Mouse (Mus musculus): ENCODE measurements at regions not wholly inside any gene's neighbourhood (a gene's known extent, or its start where the extent isn't known, plus 50 kb on each side); places are given as distances from the start of the nearest gene placed in this dataset.

DNA sequence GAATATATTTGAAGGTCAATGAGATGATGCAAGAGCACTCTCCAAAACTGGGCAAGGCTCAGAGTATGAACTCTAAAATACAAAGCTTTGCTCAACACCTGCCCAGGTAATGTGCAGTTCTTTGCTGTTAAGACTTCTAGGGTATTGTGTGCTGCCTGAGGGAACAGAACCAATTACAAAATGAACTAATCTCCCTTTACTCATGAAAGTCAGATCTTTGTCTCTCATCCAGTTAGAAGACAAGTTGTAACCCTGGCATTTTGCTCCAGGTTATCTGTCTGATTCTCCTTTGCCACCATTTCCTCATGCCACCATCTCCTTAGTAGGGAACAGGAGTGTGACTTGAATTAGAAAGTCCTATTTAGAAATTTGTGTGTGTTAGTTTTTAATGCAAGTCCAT lies 243.5 kb upstream of the P2ry1 start:
- no peaks in the 10 kb centered on the region for H3K9me3 ChIP-seq
- no peaks in the 10 kb centered on the region for H3K36me3 ChIP-seq (replicated peaks; ENCODE audit: low read length)
- TF ChIP-seq GATA1 (IDR thresholded peaks at IDR 0.05; ENCODE audit: borderline replicate concordance, low read length) (no peak), FLI1 (IDR thresholded peaks at IDR 0.05; ENCODE audit: low read length) (no peak)
- H3K27me3 ChIP-seq (replicated peaks) = no peaks in the 10 kb centered on the region
- no peak overlapping the region for H3K4me3 ChIP-seq (replicated peaks)
- H3K4me1 ChIP-seq = peaks cover 4% of the 10 kb centered on the region

DNA sequence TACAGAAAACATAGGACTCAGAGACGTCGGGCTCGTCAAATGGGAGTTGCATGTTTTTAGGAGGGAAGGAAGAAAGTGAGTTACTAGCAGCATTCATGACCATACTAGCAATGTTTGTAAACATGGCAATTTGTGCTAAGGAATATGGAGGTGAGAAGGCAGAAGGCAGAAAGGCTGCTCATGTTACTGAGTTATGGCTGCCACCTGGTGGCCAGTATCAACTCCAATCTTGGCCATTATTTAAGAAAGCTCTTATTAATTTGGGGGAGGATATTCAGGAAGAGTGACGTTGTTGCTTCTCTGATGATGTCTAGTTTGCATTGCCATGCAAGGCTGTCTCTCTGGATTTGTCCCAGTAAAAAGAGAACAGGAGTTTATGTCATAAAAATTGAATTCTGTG lies 239.7 kb upstream of the P2ry1 start:
- Histone ChIP-seq H3K36me3 (replicated peaks; ENCODE audit: low read length) (no peaks in the 10 kb centered on the region), H3K4me3 (replicated peaks) (no peak overlapping the region), H3K9me3 (no peaks in the 10 kb centered on the region), H3K4me1 (peaks cover 20% of the 10 kb centered on the region), H3K27me3 (replicated peaks) (no peaks in the 10 kb centered on the region)
- no peak for TF ChIP-seq FLI1 (IDR thresholded peaks at IDR 0.05; ENCODE audit: low read length)
- TF ChIP-seq GATA1 (IDR thresholded peaks at IDR 0.05; ENCODE audit: borderline replicate concordance, low read length) = no peak

DNA sequence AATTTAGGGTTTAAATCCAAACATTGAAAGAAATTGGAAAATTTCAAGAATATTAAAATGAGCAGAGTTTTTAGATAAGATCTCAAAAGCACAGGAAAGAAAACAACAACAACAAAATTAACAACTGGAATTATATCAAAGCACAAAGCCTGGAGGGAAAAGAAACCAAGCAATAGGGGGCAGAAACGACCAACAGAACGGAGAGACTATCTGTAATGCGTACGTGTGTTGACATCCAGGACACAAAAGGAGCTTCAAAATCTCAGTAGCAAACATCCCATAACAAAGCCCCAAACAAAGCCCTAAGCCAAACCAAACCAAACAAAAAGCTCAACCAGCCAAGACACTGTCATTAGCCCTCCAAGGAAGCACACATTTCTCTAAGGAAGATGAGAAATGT lies 237.5 kb upstream of the P2ry1 start:
- Histone ChIP-seq H3K4me3 (replicated peaks) (no peak overlapping the region), H3K36me3 (replicated peaks; ENCODE audit: low read length) (peaks cover 4% of the 10 kb centered on the region), H3K27me3 (replicated peaks) (no peaks in the 10 kb centered on the region), H3K4me1 (peaks cover 26% of the 10 kb centered on the region), H3K9me3 (no peaks in the 10 kb centered on the region)
- TF ChIP-seq FLI1 (IDR thresholded peaks at IDR 0.05; ENCODE audit: low read length) (no peak), GATA1 (IDR thresholded peaks at IDR 0.05; ENCODE audit: borderline replicate concordance, low read length) (no peak)

- Histone ChIP-seq H3K36me3 (replicated peaks; ENCODE audit: low read length) (peaks cover 4% of the 10 kb centered on the region), H3K4me1 (peaks cover 22% of the 10 kb centered on the region), H3K27me3 (replicated peaks) (no peaks in the 10 kb centered on the region), H3K9me3 (no peaks in the 10 kb centered on the region), H3K4me3 (replicated peaks) (no peak overlapping the region)
- TF ChIP-seq GATA1 (IDR thresholded peaks at IDR 0.05; ENCODE audit: borderline replicate concordance, low read length) (no peak), FLI1 (IDR thresholded peaks at IDR 0.05; ENCODE audit: low read length) (no peak)
Measured at GRCm38 (mm10) chr3:60768996-60769395, 233.6 kb upstream of the P2ry1 start.

DNA sequence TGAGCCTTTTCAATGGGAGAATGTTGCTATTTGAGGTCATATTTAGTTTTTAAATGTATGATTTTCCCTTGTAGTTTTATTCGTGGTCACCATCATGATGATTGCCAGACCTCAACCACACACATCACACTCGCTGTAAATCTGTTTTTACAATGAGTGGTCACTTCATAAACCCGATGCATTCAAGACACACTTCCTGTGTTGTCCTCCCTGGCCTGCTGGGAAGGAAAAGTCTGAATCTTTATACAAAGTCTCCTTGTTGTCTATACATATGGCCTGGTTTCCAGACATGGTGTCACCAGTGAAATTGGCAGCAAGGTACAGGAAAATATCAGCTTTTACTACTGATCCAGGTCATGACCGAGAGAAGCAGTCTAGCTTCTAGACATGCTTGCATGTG lies 230.7 kb upstream of the P2ry1 start:
- H3K4me3 ChIP-seq (replicated peaks) = no peak overlapping the region
- peaks cover 4% of the 10 kb centered on the region for H3K36me3 ChIP-seq (replicated peaks; ENCODE audit: low read length)
- no peaks in the 10 kb centered on the region for H3K27me3 ChIP-seq (replicated peaks)
- no peak for TF ChIP-seq FLI1 (IDR thresholded peaks at IDR 0.05; ENCODE audit: low read length)
- no peak for TF ChIP-seq GATA1 (IDR thresholded peaks at IDR 0.05; ENCODE audit: borderline replicate concordance, low read length)
- H3K9me3 ChIP-seq = no peaks in the 10 kb centered on the region
- peaks cover 7% of the 10 kb centered on the region; the same call in 1 of the 2 replicates for H3K4me1 ChIP-seq

GRCm38 (mm10) chr3:60773383-60773782 lies 229.2 kb upstream of the P2ry1 start:
- TF ChIP-seq FLI1 (IDR thresholded peaks at IDR 0.05; ENCODE audit: low read length) = no peak
- TF ChIP-seq GATA1 (IDR thresholded peaks at IDR 0.05; ENCODE audit: borderline replicate concordance, low read length) = no peak
- Histone ChIP-seq H3K27me3 (replicated peaks) (no peaks in the 10 kb centered on the region), H3K4me1 (peaks cover 7% of the 10 kb centered on the region; the same call in 1 of the 2 replicates), H3K4me3 (replicated peaks) (no peak overlapping the region), H3K9me3 (no peaks in the 10 kb centered on the region), H3K36me3 (replicated peaks; ENCODE audit: low read length) (peaks cover 4% of the 10 kb centered on the region)

DNA sequence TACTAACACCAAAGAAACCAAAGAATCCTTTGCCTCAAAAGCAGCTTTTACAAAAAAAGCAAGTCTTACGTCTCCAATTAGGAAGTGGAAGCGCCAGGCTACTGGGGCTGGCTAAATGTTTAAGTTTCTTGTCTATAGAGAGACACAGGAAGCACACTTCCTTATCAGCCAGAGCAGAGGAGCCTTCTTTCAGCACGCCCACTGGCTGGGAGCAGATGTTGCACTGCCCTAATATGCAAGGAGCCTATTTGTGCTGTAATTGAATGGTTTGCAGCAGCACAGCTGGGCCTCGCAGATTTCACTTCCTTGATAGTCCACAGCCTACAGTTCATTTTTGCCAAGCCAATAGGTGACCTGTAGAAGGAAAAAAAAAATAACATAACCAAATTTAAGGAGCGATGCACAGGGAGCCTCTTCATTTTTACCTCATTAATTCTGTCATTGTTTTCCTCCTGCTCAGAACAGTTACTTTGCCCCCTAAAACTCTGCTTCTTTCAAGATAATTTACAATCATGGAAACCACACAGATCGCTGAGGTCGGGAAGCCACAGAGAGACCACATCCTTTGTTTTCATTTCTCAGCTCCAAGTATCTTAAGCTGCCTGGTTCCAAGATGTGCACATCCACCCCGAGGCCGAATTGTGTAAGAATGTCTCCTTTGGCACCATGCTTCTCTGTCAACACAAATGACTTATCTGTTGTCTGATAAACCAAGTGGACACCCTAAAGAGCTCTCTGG lies 217.3 kb upstream of the P2ry1 start:
- TF ChIP-seq FLI1 (IDR thresholded peaks at IDR 0.05; ENCODE audit: low read length) (no peak), GATA1 (IDR thresholded peaks at IDR 0.05; ENCODE audit: borderline replicate concordance, low read length) (peak; percentile 85; the same call in 1 of the 3 replicates)
- peaks cover 68% of the 10 kb centered on the region for H3K4me1 ChIP-seq
- H3K36me3 ChIP-seq (replicated peaks; ENCODE audit: low read length) = peaks cover 6% of the 10 kb centered on the region
- no peaks in the 10 kb centered on the region for H3K9me3 ChIP-seq
- peak overlapping the region; percentile 83 for H3K4me3 ChIP-seq (replicated peaks)
- H3K27me3 ChIP-seq (replicated peaks) = no peaks in the 10 kb centered on the region

- TF ChIP-seq GATA1 (IDR thresholded peaks at IDR 0.05; ENCODE audit: borderline replicate concordance, low read length) (no peak), FLI1 (IDR thresholded peaks at IDR 0.05; ENCODE audit: low read length) (no peak)
- Histone ChIP-seq H3K27me3 (replicated peaks) (no peaks in the 10 kb centered on the region), H3K36me3 (replicated peaks; ENCODE audit: low read length) (peaks cover 3% of the 10 kb centered on the region), H3K4me3 (replicated peaks) (no peak overlapping the region), H3K9me3 (no peaks in the 10 kb centered on the region), H3K4me1 (peaks cover 72% of the 10 kb centered on the region)
Measured at GRCm38 (mm10) chr3:60787989-60788388, 214.6 kb upstream of the P2ry1 start.

GRCm38 (mm10) chr3:60789441-60789840 lies 213.2 kb upstream of the P2ry1 start:
- TF ChIP-seq GATA1 (IDR thresholded peaks at IDR 0.05; ENCODE audit: borderline replicate concordance, low read length) (no peak), FLI1 (IDR thresholded peaks at IDR 0.05; ENCODE audit: low read length) (no peak)
- H3K4me3 ChIP-seq (replicated peaks) = no peak overlapping the region
- no peaks in the 10 kb centered on the region for H3K9me3 ChIP-seq
- peaks cover 70% of the 10 kb centered on the region for H3K4me1 ChIP-seq
- no peaks in the 10 kb centered on the region for H3K27me3 ChIP-seq (replicated peaks)
- H3K36me3 ChIP-seq (replicated peaks; ENCODE audit: low read length) = peaks cover 3% of the 10 kb centered on the region

GRCm38 (mm10) chr3:60792166-60792565 lies 210.4 kb upstream of the P2ry1 start:
- peaks cover 14% of the 10 kb centered on the region for H3K36me3 ChIP-seq (replicated peaks; ENCODE audit: low read length)
- H3K9me3 ChIP-seq = 0 out of 2 replicates have a peak, but pooled peaks cover 3% of the 10 kb centered on the region
- peaks cover 67% of the 10 kb centered on the region for H3K4me1 ChIP-seq
- TF ChIP-seq GATA1 (IDR thresholded peaks at IDR 0.05; ENCODE audit: borderline replicate concordance, low read length) (no peak), FLI1 (IDR thresholded peaks at IDR 0.05; ENCODE audit: low read length) (no peak)
- no peak overlapping the region for H3K4me3 ChIP-seq (replicated peaks)
- H3K27me3 ChIP-seq (replicated peaks) = no peaks in the 10 kb centered on the region

Data from megakaryocyte, embryonic 14.5 days (primary cell).